Mouse (Mus musculus) heart, adult 9 months (tissue): ENCODE measurements around the gene Trp53.
"Not testable (repeated sequence)": the region's sequence is repeated elsewhere in the genome, so short reads cannot be mapped to it uniquely, and the experiment has no call there.

ENCODE experiments used
- DNase-seq, 2 experiments: peaks; one replicate each; pipeline ENCODE4 v3.0.0; 2022; ENCODE audit warnings: low spot score in 2 of 2

The Trp53 gene

GRCm38 (mm10) chr11:69580091-69580514 is at the start of gene Trp53, which contains the start of gene Wrap53:
Gene Trp53, plus strand, starts transcription at chr11:69580359.
Gene Wrap53, minus strand, starts transcription at chr11:69580255.
- peak; percentile 95 to 96 for DNase-seq

GRCm38 (mm10) chr11:69530755-69531154 is 49.4 kb upstream of the Trp53 start:
- not testable (repeated sequence) for DNase-seq

- DNase-seq = no peak
Observed at GRCm38 (mm10) chr11:69532480-69533150, 47.5 kb upstream of the Trp53 start.

- DNase-seq = no peak
Observed at GRCm38 (mm10) chr11:69534990-69535389, 45.2 kb upstream of the Trp53 start.

GRCm38 (mm10) chr11:69540700-69541099 is 39.5 kb upstream of the Trp53 start:
- no peak for DNase-seq

- not testable (repeated sequence) for DNase-seq
Observed at GRCm38 (mm10) chr11:69541741-69542140, 38.4 kb upstream of the Trp53 start.

- DNase-seq = no peak
Observed at GRCm38 (mm10) chr11:69543598-69543997, 36.6 kb upstream of the Trp53 start.

- DNase-seq = no peak
Observed at GRCm38 (mm10) chr11:69545957-69546356, 34.2 kb upstream of the Trp53 start.

GRCm38 (mm10) chr11:69546423-69547053 is 33.6 kb upstream of the Trp53 start:
- peak; percentile 57 for DNase-seq

GRCm38 (mm10) chr11:69547071-69547470 is 33.1 kb upstream of the Trp53 start:
- DNase-seq = peak in 1 of 2 experiments; percentile 22

GRCm38 (mm10) chr11:69549060-69549656 is 31.0 kb upstream of the Trp53 start, which contains the start of gene Dnah2:
Gene Dnah2, minus strand, starts transcription at chr11:69549110.
- DNase-seq = no peak

GRCm38 (mm10) chr11:69551310-69551709 is 28.8 kb upstream of the Trp53 start:
- no peak for DNase-seq

GRCm38 (mm10) chr11:69552622-69553340 is 27.4 kb upstream of the Trp53 start:
- no peak for DNase-seq

GRCm38 (mm10) chr11:69553341-69553721 is 26.8 kb upstream of the Trp53 start:
- no peak for DNase-seq

GRCm38 (mm10) chr11:69554539-69555140 is 25.5 kb upstream of the Trp53 start:
- peak in 1 of 2 experiments; percentile 38 for DNase-seq

GRCm38 (mm10) chr11:69557381-69557958 is 22.7 kb upstream of the Trp53 start:
- DNase-seq = no peak

GRCm38 (mm10) chr11:69558756-69559155 is 21.4 kb upstream of the Trp53 start:
- no peak for DNase-seq

GRCm38 (mm10) chr11:69559183-69559582 is 21.0 kb upstream of the Trp53 start:
- peak; percentile 62 to 72 for DNase-seq

GRCm38 (mm10) chr11:69559851-69560765 is 20.1 kb upstream of the Trp53 start, which contains the start of gene Efnb3:
Gene Efnb3, minus strand, starts transcription at chr11:69560205.
- DNase-seq = no peak
